Mouse (Mus musculus): Measurements from ENCODE around the gene Olfr1499.
"Not testable (repeated sequence)": the region's sequence is repeated elsewhere in the genome, so short reads cannot be mapped to it uniquely, and the experiment has no call there.

Gene Olfr1499

DNA sequence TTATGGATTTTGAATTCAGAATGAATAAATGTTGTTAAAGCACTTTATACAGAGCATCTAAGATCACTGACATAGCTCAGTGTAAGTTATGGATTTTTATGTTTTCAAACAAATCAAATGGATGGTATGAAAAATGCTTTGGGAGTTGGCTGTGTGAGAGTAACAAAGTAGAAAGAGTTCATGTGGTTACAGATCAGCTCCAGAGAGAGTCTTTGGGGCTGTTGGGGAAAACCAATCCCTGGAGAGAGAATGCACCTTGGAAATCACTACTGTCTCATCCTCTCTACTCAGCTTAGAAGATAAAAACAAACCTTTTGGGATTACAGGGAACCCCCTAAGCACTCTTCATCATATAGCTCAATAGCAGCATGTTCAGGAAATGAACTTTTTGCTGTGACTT is at the start of gene Olfr1499:
Gene Olfr1499 (minus strand): TSS at position 101 of the 400 bp plus-strand sequence.
- DNase-seq: no peak

DNA sequence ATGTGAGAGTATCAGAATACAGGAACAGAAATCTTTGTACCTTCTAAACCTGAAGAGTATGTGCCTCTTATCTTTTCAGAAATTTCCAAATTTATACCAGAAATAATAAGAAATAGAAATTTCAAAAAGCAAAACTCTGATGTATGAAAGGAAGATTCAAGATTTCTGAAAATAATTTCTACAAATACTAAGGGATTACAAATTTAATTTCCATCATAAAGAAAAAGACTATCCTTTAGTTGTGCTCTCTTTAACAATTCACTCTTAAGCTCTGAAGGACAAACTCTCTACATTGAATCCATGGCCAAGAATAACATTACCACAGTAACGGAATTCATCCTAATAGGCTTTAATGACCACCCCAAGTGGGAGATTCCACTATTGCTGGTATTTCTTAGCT is 42.2 kb upstream of the Olfr1499 start, which contains the start of gene Olfr1502:
Gene Olfr1502 (plus strand): TSS at position 301 of the 400 bp plus-strand sequence.
- DNase-seq: no peak

DNA sequence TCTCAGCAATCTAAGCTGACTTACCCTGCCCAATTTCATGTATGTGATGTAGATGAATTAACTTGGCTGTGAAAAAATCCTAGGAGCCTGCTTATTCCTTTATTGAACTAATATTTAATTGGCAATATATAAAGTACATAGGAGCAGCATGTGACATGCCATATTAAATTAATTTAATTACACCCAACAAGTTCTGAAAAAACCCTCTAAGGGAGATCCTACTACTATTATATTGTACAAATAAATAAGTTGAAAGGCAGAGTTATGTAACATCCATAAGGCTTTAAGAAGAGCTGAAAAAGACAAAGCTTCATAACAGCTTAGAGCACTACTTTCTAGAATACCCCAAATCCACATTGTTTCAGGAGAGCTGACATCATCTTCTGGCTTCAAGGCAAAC is 31.3 kb upstream of the Olfr1499 start, which contains the start of gene Olfr1501:
Gene Olfr1501 (minus strand): TSS at position 101 of the 400 bp plus-strand sequence.
- DNase-seq: not testable (repeated sequence)

DNA sequence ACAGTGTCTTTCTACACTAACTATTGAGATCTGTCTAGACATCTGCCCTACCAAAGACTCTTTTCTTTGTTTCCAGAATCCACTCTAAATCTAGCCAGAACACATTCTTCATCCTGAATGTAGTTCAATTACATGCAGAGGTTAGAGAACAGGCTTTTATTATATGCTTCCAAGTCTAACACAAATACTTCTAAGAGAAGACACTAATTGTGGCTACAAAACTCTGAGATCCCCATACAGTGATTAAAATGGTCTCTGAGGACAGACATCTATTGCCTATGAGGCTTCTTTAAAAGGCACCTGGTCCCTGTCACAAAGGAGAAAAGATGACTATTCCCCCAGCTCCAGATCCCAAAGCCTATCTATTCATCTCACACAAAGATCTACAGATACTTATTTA is 11.1 kb upstream of the Olfr1499 start, which contains the start of gene Olfr1500:
Gene Olfr1500 (minus strand): TSS at position 101 of the 400 bp plus-strand sequence.
- no peak for DNase-seq

DNA sequence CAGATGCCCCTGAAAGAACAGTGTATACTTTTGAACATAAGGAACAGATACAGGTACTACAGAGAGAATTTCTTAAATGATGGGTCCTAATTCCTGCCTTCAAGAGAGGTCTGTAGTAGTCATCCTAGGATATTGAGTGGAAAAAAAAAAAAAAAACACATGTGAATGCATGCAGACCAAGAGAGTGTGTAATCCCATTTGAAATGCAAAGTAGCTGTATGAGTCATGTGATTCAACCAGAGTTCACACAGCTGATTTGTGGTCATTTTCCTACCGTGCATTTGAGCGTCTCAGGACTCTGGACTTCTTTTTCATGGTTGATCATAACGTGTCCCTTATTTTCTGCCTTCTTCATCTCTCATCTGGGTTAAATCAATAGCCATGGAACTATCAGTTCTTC is 9.2 kb upstream of the Olfr1499 start:
- no peak for DNase-seq

DNA sequence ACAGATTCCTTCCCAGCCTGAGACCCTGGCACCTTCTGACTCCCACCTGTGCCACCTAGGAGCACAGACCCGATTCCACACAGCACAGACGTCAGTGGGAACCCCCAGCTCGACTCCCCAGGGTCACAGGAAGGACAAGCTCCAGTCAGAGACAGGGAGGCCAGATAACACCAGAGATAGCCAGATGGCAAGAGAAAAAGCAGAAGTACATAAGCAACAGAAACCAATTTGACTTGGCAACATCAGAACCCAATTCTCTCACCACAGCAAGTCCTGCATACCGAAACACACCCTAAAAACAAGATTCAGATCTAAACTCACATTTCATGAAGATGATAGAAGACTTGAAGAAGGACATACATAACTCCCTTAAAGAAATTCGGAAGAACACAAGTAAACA is 1.6 kb upstream of the Olfr1499 start:
- no peak for DNase-seq

DNA sequence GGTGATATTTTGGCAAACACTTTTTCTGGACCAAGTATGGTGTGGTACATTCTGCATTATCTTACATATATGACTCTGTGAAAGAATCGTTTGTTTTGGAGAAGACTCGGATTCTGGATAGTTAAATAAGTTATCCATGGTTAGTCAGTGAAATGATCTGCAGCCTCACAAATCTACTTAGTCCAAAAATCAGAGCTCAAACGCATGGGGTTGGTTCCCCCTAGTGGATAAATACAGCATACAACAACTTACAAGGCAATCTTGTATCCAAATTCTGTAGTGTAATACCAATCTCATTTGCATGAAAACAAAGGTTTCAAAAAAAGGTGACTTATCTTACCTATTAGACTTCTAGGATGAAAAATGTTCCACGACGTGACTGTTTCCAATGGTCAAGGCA is 420 bp downstream of the Olfr1499 start:
- no peak for DNase-seq

DNA sequence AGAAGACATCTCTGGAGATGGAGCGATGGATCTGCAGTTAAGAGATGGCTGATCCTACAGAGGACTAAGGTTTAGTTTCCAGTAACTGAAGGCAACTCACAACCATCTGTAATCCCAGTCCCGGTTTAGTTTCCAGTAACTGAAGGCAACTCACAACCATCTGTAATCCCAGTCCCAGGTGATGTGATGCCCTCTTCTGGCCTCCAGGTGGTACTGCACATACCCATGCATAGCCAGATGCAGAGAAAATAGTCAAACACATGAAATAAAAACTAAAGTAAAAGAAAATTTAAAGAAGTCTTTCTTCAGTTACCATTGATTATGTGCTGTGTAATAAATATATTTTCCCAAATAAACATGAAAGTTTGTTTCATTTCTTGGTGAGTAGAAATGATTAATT is 6.4 kb downstream of the Olfr1499 start:
- no peak for DNase-seq

DNA sequence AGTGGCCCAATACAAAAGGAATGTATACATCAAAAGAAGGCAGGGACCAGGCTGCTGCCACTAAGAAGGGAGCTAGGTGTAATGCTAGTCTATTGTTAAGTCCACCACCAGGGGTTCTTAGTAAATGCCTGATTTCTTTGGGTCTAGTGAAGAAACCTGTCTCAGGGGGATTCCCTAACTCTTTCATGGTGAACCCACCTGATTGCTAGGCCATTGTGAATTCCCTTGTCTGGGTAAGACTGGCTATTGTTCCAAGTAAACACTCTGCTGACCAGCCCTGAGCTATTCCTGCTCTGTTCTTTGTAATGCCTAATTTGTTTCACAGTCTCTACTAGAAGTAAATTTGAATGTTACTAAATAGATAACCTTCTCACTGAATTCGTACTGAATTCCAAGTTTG is 13.8 kb downstream of the Olfr1499 start:
- not testable (repeated sequence) for DNase-seq

DNA sequence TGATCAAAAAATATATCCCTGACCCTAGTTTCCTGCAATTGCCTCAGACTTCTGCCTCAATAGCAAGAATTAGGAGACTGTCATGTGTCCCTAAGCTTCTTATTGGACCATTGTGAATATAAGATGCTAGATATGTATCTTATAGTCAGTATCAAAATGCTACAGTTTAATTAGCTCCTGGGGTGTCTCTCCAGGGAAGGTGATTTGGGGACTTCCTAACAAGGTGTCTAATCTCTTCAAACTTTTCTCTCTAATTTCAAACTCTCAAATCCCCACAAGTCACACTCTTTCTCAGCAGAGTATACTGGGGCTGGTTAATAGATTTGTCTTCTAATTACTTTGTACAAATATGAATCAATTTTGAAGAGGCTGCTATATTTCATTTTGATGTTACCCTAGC is 21.1 kb downstream of the Olfr1499 start, which contains the start of gene Olfr1497:
Gene Olfr1497 (minus strand): TSS at position 101 of the 400 bp plus-strand sequence.
- DNase-seq: no peak

DNA sequence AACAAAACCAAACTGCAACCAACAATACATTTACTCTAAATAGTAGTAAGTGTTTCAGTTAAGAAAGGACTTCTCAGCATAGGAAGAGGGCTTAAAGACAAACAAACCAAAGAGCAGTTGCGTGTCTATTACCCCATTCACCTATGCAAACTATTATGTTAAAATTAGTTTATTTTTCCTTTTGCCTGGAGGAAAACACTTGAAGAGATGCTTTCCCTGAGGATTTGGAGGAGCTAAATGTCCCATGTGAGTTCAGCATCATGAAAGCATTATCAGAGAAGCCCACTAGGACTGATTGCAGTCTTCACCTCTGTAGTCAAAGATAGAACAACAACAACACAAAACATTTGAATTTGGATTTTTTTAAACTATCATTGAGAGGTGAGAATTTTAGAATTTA is 41.7 kb downstream of the Olfr1499 start, which contains the start of gene Olfr1496:
Gene Olfr1496 (plus strand): TSS at position 301 of the 400 bp plus-strand sequence.
- DNase-seq: no peak

DNA sequence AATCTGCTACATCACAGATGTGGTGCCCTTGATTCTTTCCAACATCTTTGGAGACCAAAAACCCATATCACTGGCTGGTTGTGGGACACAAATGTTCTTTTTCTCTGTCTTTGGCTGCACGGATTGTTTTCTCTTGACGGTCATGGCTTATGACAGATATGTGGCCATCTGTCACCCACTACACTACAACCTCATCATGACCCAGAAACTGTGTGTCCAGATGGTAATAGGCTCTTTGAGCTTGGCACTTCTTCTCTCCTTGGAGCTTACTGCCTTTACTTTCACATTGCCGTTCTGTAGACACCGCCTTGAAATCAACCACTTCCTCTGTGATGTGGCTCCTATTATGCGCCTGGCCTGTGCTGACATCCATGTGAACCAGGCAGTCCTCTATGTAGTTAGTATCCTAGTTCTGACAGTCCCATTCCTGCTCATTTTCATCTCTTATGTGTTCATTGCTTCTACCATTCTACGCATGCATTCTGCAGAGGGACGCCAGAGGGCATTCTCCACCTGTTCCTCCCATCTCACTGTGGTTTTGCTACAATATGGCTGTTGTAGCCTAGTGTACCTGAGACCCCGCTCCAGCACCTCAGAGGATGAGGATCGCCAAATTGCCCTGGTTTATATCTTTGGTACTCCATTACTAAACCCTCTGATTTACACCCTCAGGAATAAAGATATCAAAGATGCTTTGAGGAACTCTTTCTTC is 50.5 kb downstream of the Olfr1499 start:
- DNase-seq: no peak

DNA sequence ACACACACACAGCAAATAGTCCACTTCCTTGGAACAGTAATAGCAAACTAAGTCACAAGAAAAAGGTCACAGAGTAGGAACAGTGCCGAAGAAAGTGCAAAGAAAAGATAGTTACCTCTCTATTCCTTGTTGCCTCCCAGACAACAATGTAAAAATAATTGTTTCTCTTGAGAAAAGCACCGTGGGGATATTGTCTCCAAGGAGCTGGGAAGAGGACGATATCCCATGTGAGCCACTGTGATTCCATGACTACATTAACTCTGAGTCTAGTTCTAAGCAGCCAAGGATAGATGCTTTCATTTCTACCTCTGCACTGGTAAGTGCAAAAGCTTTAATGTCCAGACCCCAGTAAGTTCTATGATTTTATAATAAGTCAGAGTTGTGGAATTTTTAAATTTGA is 54.9 kb downstream of the Olfr1499 start, which contains the start of gene Olfr1495:
Gene Olfr1495 (plus strand): TSS at position 301 of the 400 bp plus-strand sequence.
- DNase-seq: no peak

All from kidney, postnatal 25 days (tissue).